Mouse (Mus musculus) heart, embryonic 16.5 days (tissue): ENCODE data around the gene Tbce. TPM values are rescaled to one million over a fixed set of nuclear protein-coding genes. Genes with fewer than 3 reads are reported as not detected.

Source experiments
- polyA plus RNA-seq: library from polyadenylated mRNA; unstranded; fragments of >200 nt; fragmentation: Nextera tagmentation; extraction: Ambion mirVana; gene quantifications from 2 replicates; pipeline ENCODE4 v1.2.1, GENCODE M21; 2015

Gene Tbce
- polyA plus RNA-seq, 1 experiment from 2014 or later = 39.4 TPM

Other genes with a start within 250 kb of the Tbce start
- gene B3galnt2, start 85.2 kb downstream of the Tbce start, polyA plus RNA-seq = 20.9 and 21.4 TPM in 2 replicates
- 39.5 and 46.7 TPM in 2 replicates for gene Arid4b, start 23.6 kb upstream of the Tbce start, polyA plus RNA-seq
- 38.0 and 43.8 TPM in 2 replicates for gene Ggps1, start 23.9 kb upstream of the Tbce start, polyA plus RNA-seq